Comparison of ENCODE assay signal across 13 mouse cellular contexts in genomic region chr11:114642926-114643325, GRCm38 (mm10).
"Had no signal": no experiment of that assay in that cellular context is flagged by ENCODE, and none has a peak within 500 bp of the region (broad histone marks: within the 10 kb centered on the region; RNA-seq: fewer than 3 reads in every experiment).

No protein-coding gene starts in this region.

- DNase-seq: left cerebral cortex, postnatal 4 days; liver; liver, embryonic 13.5 days; liver, postnatal 0 days; lung, adult 18-20 months; lung, adult 2 months; lung, embryonic 14.5 days; lung, postnatal 10 days; lung, postnatal 14 days; lung, postnatal 36 days; lung, postnatal 4 days had no signal

- ATAC-seq: liver, embryonic 12.5 days; liver, postnatal 0 days; lung, postnatal 0 days had no signal
